Mouse (Mus musculus): ENCODE measurements around the gene Hbq1a.
"Not testable (repeated sequence)": the region's sequence is repeated elsewhere in the genome, so short reads cannot be mapped to it uniquely, and the experiment has no call there.

Gene Hbq1a

GRCm38 (mm10) chr11:32285031-32285775, 14.7 kb upstream of the Hbq1a start:
- DNase-seq (ENCODE audit: low read depth), result no peak

- DNase-seq (ENCODE audit: low read depth), result not testable (repeated sequence)
Measured at GRCm38 (mm10) chr11:32285887-32286286, 14.0 kb upstream of the Hbq1a start.

GRCm38 (mm10) chr11:32286695-32287492, 13.0 kb upstream of the Hbq1a start, which contains the start of gene Hbq1b:
Hbq1b (plus strand) TSS chr11:32286965.
- DNase-seq (ENCODE audit: low read depth), result peak; percentile 59

GRCm38 (mm10) chr11:32287493-32287825, 12.4 kb upstream of the Hbq1a start:
- DNase-seq (ENCODE audit: low read depth), result no peak

- DNase-seq (ENCODE audit: low read depth), result not testable (repeated sequence)
Measured at GRCm38 (mm10) chr11:32292819-32293218, 7.0 kb upstream of the Hbq1a start.

GRCm38 (mm10) chr11:32293479-32293878, 6.4 kb upstream of the Hbq1a start:
- not testable (repeated sequence) for DNase-seq (ENCODE audit: low read depth)

GRCm38 (mm10) chr11:32296203-32296602, 3.7 kb upstream of the Hbq1a start, which contains the start of gene Hba-a2:
Hba-a2 (plus strand) TSS chr11:32296489.
- not testable (repeated sequence) for DNase-seq (ENCODE audit: low read depth)

- not testable (repeated sequence) for DNase-seq (ENCODE audit: low read depth)
Measured at GRCm38 (mm10) chr11:32297417-32297816, 2.5 kb upstream of the Hbq1a start.

- no peak for DNase-seq (ENCODE audit: low read depth)
Measured at GRCm38 (mm10) chr11:32297866-32298531, 1.9 kb upstream of the Hbq1a start.

- DNase-seq (ENCODE audit: low read depth), result no peak
Measured at GRCm38 (mm10) chr11:32298532-32298918, 1.3 kb upstream of the Hbq1a start.

- DNase-seq (ENCODE audit: low read depth), result no peak
Measured at GRCm38 (mm10) chr11:32300279-32301267, 704 bp downstream of the Hbq1a start.

GRCm38 (mm10) chr11:32301506-32301905, 1.6 kb downstream of the Hbq1a start:
- DNase-seq (ENCODE audit: low read depth), result no peak

- DNase-seq (ENCODE audit: low read depth), result no peak
Measured at GRCm38 (mm10) chr11:32302824-32303419, 3.1 kb downstream of the Hbq1a start.

- no peak for DNase-seq (ENCODE audit: low read depth)
Measured at GRCm38 (mm10) chr11:32303455-32303854, 3.6 kb downstream of the Hbq1a start.

GRCm38 (mm10) chr11:32307006-32307405, 7.1 kb downstream of the Hbq1a start:
- no peak for DNase-seq (ENCODE audit: low read depth)

GRCm38 (mm10) chr11:32309446-32309845, 9.6 kb downstream of the Hbq1a start:
- no peak for DNase-seq (ENCODE audit: low read depth)

- no peak for DNase-seq (ENCODE audit: low read depth)
Measured at GRCm38 (mm10) chr11:32309928-32310327, 10.1 kb downstream of the Hbq1a start.

- no peak for DNase-seq (ENCODE audit: low read depth)
Measured at GRCm38 (mm10) chr11:32316009-32316408, 16.1 kb downstream of the Hbq1a start.

GRCm38 (mm10) chr11:32320507-32321195, 20.8 kb downstream of the Hbq1a start:
- DNase-seq (ENCODE audit: low read depth), result no peak

GRCm38 (mm10) chr11:32321196-32321565, 21.3 kb downstream of the Hbq1a start:
- peak; percentile 64 for DNase-seq (ENCODE audit: low read depth)
